Mouse (Mus musculus): ENCODE data around the gene Dhodh. TPM values are rescaled to one million over a fixed set of nuclear protein-coding genes. Genes with fewer than 3 reads are reported as not detected.

The Dhodh gene
- total RNA-seq, 1 experiment from 2014 or later: 17.4 TPM

Other genes with a start within 250 kb of the Dhodh start
- not detected in 2 replicates for gene Pmfbp1, start 114.6 kb downstream of the Dhodh start, total RNA-seq (2017)
- 53.2 and 58.5 TPM in 2 replicates for gene Dhx38, start 42.8 kb downstream of the Dhodh start, total RNA-seq (2017)
- 9.6 and 14.2 TPM in 2 replicates for gene Txnl4b, start 42.8 kb downstream of the Dhodh start, total RNA-seq (2017)
- gene Hp, start 29.5 kb downstream of the Dhodh start, total RNA-seq (2017): 26.8 and 110 TPM in 2 replicates
- 0.55 and 0.94 TPM in 2 replicates for gene Pkd1l3, start 5.8 kb upstream of the Dhodh start, total RNA-seq (2017)
- 87.7 and 109 TPM in 2 replicates for gene Ist1, start 84.6 kb upstream of the Dhodh start, total RNA-seq (2017)
- 7.6 and 8.9 TPM in 2 replicates for gene Zfp821, start 96.9 kb upstream of the Dhodh start, total RNA-seq (2017)
- 13.3 and 14.1 TPM in 2 replicates for gene Atxn1l, start 129.1 kb upstream of the Dhodh start, total RNA-seq (2017)
- gene Ap1g1, start 169.9 kb upstream of the Dhodh start, total RNA-seq (2017): 62.0 TPM in 2 replicates

All from hematopoietic stem cell, adult 5-6 weeks (primary cell).